Mouse (Mus musculus) kidney, adult 2 months (tissue): ENCODE measurements at regions not wholly inside any gene's neighbourhood (a gene's known extent, or its start where the extent isn't known, plus 50 kb on each side); places are given as distances from the start of the nearest gene placed in this dataset.

Source experiments
- DNase-seq: peaks from one replicate; pipeline ENCODE4 v3.0.0; 2021
- H3K27ac ChIP-seq: fragments of 200-500 bp; 2 replicates; pipeline ENCODE4 v1.5.1; 2012; ENCODE audit warnings: low read depth, low read length, control low read depth, inconsistent platforms; ENCODE audit not compliant: insufficient read depth
- H3K27me3 ChIP-seq: fragments of 200-500 bp; replicated peaks from 2 replicates; pipeline ENCODE4 v1.6.1; 2012; ENCODE audit warnings: mild to moderate bottlenecking, moderate library complexity, low read length, inconsistent platforms; ENCODE audit not compliant: control insufficient read depth, insufficient read depth
- H3K36me3 ChIP-seq: fragments of 200-500 bp; 2 replicates; pipeline ENCODE4 v1.6.1; 2012; ENCODE audit warnings: mild to moderate bottlenecking, moderate library complexity, low read length, inconsistent platforms; ENCODE audit not compliant: control insufficient read depth, insufficient read depth
- H3K4me1 ChIP-seq: fragments of 200-500 bp; 2 replicates; pipeline ENCODE4 v1.6.1; 2011; ENCODE audit warnings: low read length; ENCODE audit not compliant: control insufficient read depth, insufficient read depth
- H3K4me3 ChIP-seq: fragments of 200-500 bp; 2 replicates; pipeline ENCODE4 v1.5.1; 2011; ENCODE audit warnings: mild to moderate bottlenecking, low read depth, low read length, control low read depth; ENCODE audit not compliant: insufficient read depth
- CTCF ChIP-seq: fragments of 200-500 bp; conservative IDR thresholded peaks from 2 replicates; pipeline ENCODE4 v1.5.1; 2011; ENCODE audit warnings: low read depth, mild to moderate bottlenecking, control low read depth, low read length, moderate library complexity, mixed read lengths; ENCODE audit not compliant: insufficient read depth, insufficient read length
- POLR2A ChIP-seq: fragments of 200-500 bp; IDR thresholded peaks from one replicate; pipeline ENCODE4 v1.6.1; 2011; ENCODE audit warnings: low read depth, low read length, control low read depth
- WGBS: fragments of 180-500 bp; shearing (Covaris S2); methylation state at CpG from one replicate; pipeline ENCODE4 v1.1.7; 2018; 5-methylcytosine and 5-hydroxymethylcytosine counted together

DNA sequence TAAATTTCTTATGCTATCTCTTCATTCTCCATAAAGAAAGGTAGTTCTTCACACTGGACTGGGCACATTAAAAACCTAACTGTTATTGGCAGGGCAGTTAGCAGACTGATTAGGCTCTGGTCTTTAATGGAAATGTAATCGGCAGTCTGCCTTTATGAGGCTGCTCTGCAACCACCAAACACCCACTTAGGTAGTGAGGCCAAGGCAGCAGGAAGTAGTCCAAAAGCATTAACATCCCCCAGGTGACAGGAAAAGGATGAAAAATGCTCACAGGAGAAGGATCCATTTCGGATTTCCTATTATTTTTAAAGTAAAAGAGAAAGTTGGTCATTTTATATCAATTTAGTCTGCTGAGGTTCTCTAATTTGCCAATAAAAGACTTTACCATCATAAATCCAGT is 528.9 kb upstream of the Dppa4 start:
- H3K27ac ChIP-seq, result no peak overlapping the region
- TF ChIP-seq CTCF (no peak), POLR2A (no peak)
- 69% methylated on average over 2 of the region's 2 CpGs for WGBS
- no peak for DNase-seq
- H3K36me3 ChIP-seq, result no peaks in the 10 kb centered on the region
- H3K27me3 ChIP-seq, result no peaks in the 10 kb centered on the region
- no peaks in the 10 kb centered on the region for H3K4me1 ChIP-seq
- H3K4me3 ChIP-seq, result no peak overlapping the region

DNA sequence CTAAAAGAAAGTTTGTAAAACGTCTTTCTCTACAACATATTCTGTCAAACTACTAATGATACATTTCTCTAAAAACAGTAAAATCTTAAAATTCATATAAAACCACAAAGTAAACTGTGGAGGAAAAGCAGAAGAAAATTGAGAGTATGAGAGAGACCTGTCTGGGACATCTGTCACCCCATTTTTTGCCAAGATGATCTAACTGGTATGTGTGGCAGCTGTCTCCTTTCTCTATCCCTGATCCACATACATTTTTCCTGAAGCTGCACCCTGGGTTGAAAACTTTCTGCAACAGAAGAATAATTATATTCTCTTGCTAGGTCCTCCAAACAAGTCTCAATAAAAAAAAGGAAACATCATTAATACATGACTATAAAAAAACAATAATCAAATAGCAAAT is 525.2 kb upstream of the Dppa4 start:
- 69% methylated on average over 1 of the region's 1 CpGs for WGBS
- TF ChIP-seq CTCF (no peak), POLR2A (no peak)
- Histone ChIP-seq H3K27me3 (no peaks in the 10 kb centered on the region), H3K4me3 (no peak overlapping the region), H3K36me3 (no peaks in the 10 kb centered on the region), H3K4me1 (no peaks in the 10 kb centered on the region), H3K27ac (no peak overlapping the region)
- no peak for DNase-seq

DNA sequence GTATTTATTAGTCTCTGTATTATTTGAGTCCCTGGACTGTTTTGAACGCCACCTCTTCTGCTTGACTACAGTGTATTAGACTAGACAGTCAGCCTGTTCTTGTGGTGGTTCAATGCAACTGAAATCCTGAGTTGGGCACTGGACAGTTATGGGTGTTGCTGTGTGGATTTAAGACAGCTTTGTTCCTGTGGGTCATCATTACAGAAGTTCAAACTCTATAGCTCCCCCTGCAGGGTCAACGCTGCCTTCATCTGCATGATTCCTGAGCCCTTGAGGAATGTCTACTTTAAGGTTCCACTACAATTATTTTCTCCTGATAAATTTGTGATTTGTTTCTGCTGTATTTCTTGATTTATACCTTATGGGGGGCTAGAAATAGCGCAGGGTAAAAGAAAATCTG is 517.8 kb upstream of the Dppa4 start:
- Histone ChIP-seq H3K27ac (no peak overlapping the region), H3K4me1 (no peaks in the 10 kb centered on the region), H3K36me3 (no peaks in the 10 kb centered on the region), H3K4me3 (no peak overlapping the region), H3K27me3 (no peaks in the 10 kb centered on the region)
- TF ChIP-seq POLR2A (no peak), CTCF (peak; percentile 38; the same call in 1 of the 2 replicates)
- peak; percentile 12 for DNase-seq
- WGBS, result 53% methylated on average over 3 of the region's 3 CpGs

DNA sequence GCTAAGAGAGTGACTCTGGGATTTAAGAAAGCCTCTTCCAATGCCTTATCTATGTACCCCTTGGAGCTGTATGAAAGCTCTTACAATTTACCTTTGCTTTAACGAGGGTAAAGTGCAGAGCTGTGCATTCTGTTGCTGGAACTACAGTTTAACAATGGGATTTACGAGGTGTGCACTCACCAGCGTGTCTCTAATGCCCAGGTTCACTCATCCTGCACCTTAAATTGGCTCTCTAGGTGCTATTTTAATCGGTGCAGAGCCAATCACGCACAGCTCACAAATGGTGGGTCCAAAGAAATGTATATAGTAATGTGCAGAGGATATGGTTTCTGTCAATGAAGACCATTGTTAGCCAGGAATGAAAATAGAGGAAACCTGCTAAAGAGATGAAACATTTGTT is 495.0 kb upstream of the Dppa4 start:
- no peak for DNase-seq
- Histone ChIP-seq H3K4me1 (no peaks in the 10 kb centered on the region), H3K27me3 (no peaks in the 10 kb centered on the region), H3K4me3 (no peak overlapping the region), H3K27ac (no peak overlapping the region), H3K36me3 (no peaks in the 10 kb centered on the region)
- WGBS, result 50% methylated on average over 5 of the region's 5 CpGs
- no peak for TF ChIP-seq CTCF
- no peak for TF ChIP-seq POLR2A

DNA sequence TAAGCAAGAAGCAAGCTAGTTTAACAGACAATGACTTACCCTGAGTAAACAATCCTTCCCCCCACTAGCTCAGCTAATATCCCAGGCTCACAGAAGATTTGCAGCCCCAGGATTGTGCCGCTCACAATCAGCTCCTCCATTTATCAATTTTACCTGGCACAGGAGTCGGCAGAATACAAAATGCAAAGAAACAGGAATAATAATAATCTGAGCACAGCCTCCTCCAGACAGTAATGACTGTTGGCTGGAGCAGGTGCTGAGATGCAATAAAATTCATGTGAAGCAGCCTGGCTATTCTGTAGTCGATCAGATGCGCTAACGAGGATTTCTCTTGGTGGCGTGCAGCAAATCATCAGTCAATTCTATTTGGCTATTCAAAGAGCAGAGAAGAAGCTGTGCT is 492.9 kb upstream of the Dppa4 start:
- Histone ChIP-seq H3K27me3 (no peaks in the 10 kb centered on the region), H3K36me3 (no peaks in the 10 kb centered on the region), H3K27ac (no peak overlapping the region), H3K4me1 (no peaks in the 10 kb centered on the region), H3K4me3 (no peak overlapping the region)
- WGBS, result 86% methylated on average over 6 of the region's 6 CpGs
- TF ChIP-seq POLR2A, result no peak
- TF ChIP-seq CTCF, result no peak
- no peak for DNase-seq

DNA sequence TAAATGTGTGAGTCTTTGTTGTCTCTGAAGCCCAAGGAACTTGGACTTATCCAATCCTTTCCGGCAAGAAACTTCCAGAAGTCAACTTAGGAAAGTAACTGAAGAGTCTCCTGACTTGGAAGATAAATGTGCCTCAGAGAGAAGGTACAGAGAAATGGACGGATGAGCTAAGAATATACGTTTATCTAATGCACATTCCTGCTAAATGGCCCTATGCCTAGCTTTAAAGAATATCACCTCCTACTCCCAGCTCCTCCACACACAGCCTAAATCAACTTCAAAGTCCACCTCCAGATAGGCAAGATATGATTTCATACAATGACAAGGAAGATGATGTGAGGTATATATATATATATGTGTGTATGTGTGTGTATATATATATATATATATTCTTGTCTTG is 492.1 kb upstream of the Dppa4 start:
- H3K27ac ChIP-seq, result no peak overlapping the region
- DNase-seq, result no peak
- no peak overlapping the region for H3K4me3 ChIP-seq
- H3K4me1 ChIP-seq, result no peaks in the 10 kb centered on the region
- TF ChIP-seq POLR2A (no peak), CTCF (no peak)
- WGBS, result 69% methylated on average over 3 of the region's 3 CpGs
- H3K27me3 ChIP-seq, result no peaks in the 10 kb centered on the region
- H3K36me3 ChIP-seq, result no peaks in the 10 kb centered on the region

DNA sequence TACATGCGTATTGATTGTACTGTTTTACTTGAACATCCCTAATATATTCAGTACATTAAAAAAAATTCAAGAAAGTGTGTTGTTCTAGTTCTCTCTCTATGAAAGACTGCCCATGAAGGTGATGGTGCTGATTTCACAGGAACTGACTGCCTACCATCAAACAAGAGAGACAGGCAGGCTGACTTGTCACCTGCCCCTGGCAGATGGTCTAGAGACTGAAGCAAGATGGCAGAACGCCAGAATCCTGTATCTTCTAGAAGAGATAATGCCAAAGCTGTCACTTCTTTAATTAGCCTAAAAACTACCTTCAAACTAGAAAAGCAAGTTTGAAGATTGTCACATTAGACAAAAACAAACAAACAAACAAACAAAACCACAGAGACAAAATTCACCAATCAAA is 484.7 kb upstream of the Dppa4 start:
- WGBS, result 76% methylated on average over 2 of the region's 2 CpGs
- Histone ChIP-seq H3K4me3 (no peak overlapping the region), H3K27ac (no peak overlapping the region), H3K27me3 (no peaks in the 10 kb centered on the region), H3K36me3 (no peaks in the 10 kb centered on the region), H3K4me1 (no peaks in the 10 kb centered on the region)
- TF ChIP-seq CTCF, result no peak
- TF ChIP-seq POLR2A, result no peak
- DNase-seq, result no peak

DNA sequence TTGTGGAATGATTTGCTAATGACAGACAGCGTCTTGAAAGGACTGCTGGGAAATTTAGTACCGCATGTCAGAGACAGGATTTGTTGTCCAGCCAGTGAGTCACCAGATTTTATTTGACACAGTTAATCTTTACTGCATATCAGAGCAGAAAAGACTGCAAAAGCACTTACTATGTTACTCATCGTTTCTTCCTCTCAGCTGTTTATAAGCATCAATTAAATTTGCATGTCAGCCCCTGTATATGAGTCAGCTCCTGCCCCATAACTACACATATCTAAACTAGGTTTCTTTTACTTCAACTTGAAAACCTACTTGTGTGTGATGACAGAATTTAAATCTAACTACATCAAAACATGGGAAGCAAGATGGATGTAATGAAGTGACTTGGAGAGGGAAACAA is 440.4 kb upstream of the Dppa4 start:
- Histone ChIP-seq H3K27me3 (no peaks in the 10 kb centered on the region), H3K4me1 (no peaks in the 10 kb centered on the region), H3K4me3 (no peak overlapping the region), H3K36me3 (no peaks in the 10 kb centered on the region), H3K27ac (no peak overlapping the region)
- WGBS, result 75% methylated on average over 3 of the region's 3 CpGs
- TF ChIP-seq POLR2A, result no peak
- TF ChIP-seq CTCF, result no peak
- no peak for DNase-seq
